Mouse (Mus musculus): ENCODE results near the gene Rnf115. TPM values are rescaled to one million over a fixed set of nuclear protein-coding genes. Genes with fewer than 3 reads are reported as not detected.

Gene Rnf115
- 30.7 and 36.5 TPM in 2 replicates for polyA plus RNA-seq (2015; fragmentation: Nextera tagmentation; extraction: Ambion mirVana)

GRCm38 (mm10) chr3:96727343-96727827, at the start of gene Rnf115, which contains the start of gene Polr3c:
Rnf115 (plus strand) TSS chr3:96727664.
Polr3c (minus strand) TSS chr3:96727628.

GRCm38 (mm10) chr3:96696198-96696765, 31.2 kb upstream of the Rnf115 start, which contains the start of gene Pias3:
Pias3 (plus strand) TSS chr3:96696384.

GRCm38 (mm10) chr3:96707903-96708683, 19.4 kb upstream of the Rnf115 start, which contains the start of gene Nudt17:
Nudt17 (minus strand) TSS chr3:96708562.

GRCm38 (mm10) chr3:96828984-96829383, 101.5 kb downstream of the Rnf115 start, which contains the start of the genes Pdzk1 and Cd160:
Pdzk1 (plus strand) TSS chr3:96829284.
Cd160 (minus strand) TSS chr3:96829351.

Other genes with a start within 250 kb of the Rnf115 start
- 0.08 TPM in 1 of 2 replicates, not detected in the other for gene Hfe2, start 202.5 kb upstream of the Rnf115 start, polyA plus RNA-seq (2015; fragmentation: Nextera tagmentation; extraction: Ambion mirVana)
- 163 and 201 TPM in 2 replicates for gene Txnip, start 169.7 kb upstream of the Rnf115 start, polyA plus RNA-seq (2015; fragmentation: Nextera tagmentation; extraction: Ambion mirVana)
- 0.48 and 0.51 TPM in 2 replicates for gene Gm16253, start 150.7 kb upstream of the Rnf115 start, polyA plus RNA-seq (2015; fragmentation: Nextera tagmentation; extraction: Ambion mirVana)
- 23.0 and 30.8 TPM in 2 replicates for gene Polr3gl, start 133.5 kb upstream of the Rnf115 start, polyA plus RNA-seq (2015; fragmentation: Nextera tagmentation; extraction: Ambion mirVana)
- 0.36 and 0.44 TPM in 2 replicates for gene Ankrd34a, start 131.0 kb upstream of the Rnf115 start, polyA plus RNA-seq (2015; fragmentation: Nextera tagmentation; extraction: Ambion mirVana)
- gene Lix1l, start 126.5 kb upstream of the Rnf115 start, polyA plus RNA-seq (2015; fragmentation: Nextera tagmentation; extraction: Ambion mirVana): 2.2 and 2.4 TPM in 2 replicates
- gene Rbm8a, start 97.7 kb upstream of the Rnf115 start, polyA plus RNA-seq (2015; fragmentation: Nextera tagmentation; extraction: Ambion mirVana): 106 and 114 TPM in 2 replicates
- gene Pex11b, start 92.3 kb upstream of the Rnf115 start, polyA plus RNA-seq (2015; fragmentation: Nextera tagmentation; extraction: Ambion mirVana): 25.6 and 26.8 TPM in 2 replicates
- 0.04 TPM in 2 replicates for gene Gm42957, start 92.2 kb upstream of the Rnf115 start, polyA plus RNA-seq (2015; fragmentation: Nextera tagmentation; extraction: Ambion mirVana)
- 0.18 and 0.36 TPM in 2 replicates for gene Itga10, start 82.1 kb upstream of the Rnf115 start, polyA plus RNA-seq (2015; fragmentation: Nextera tagmentation; extraction: Ambion mirVana)
- 0.40 and 0.49 TPM in 2 replicates for gene Ankrd35, start 57.5 kb upstream of the Rnf115 start, polyA plus RNA-seq (2015; fragmentation: Nextera tagmentation; extraction: Ambion mirVana)
- 13.2 and 18.1 TPM in 2 replicates for gene Pias3, start 31.3 kb upstream of the Rnf115 start, polyA plus RNA-seq (2015; fragmentation: Nextera tagmentation; extraction: Ambion mirVana)
- gene Nudt17, start 19.1 kb upstream of the Rnf115 start, polyA plus RNA-seq (2015; fragmentation: Nextera tagmentation; extraction: Ambion mirVana): 1.6 and 2.9 TPM in 2 replicates
- 21.1 and 22.0 TPM in 2 replicates for gene Polr3c, start within 50 bp of the Rnf115 start, polyA plus RNA-seq (2015; fragmentation: Nextera tagmentation; extraction: Ambion mirVana)
- gene Pdzk1, start 101.6 kb downstream of the Rnf115 start, polyA plus RNA-seq (2015; fragmentation: Nextera tagmentation; extraction: Ambion mirVana): not detected in 2 replicates
- gene Cd160, start 101.7 kb downstream of the Rnf115 start, polyA plus RNA-seq (2015; fragmentation: Nextera tagmentation; extraction: Ambion mirVana): 1.2 and 2.6 TPM in 2 replicates
- 2.9 and 3.7 TPM in 2 replicates for gene Gja5, start 177.0 kb downstream of the Rnf115 start, polyA plus RNA-seq (2015; fragmentation: Nextera tagmentation; extraction: Ambion mirVana)
- 19.4 and 20.3 TPM in 2 replicates for gene Gpr89, start 177.7 kb downstream of the Rnf115 start, polyA plus RNA-seq (2015; fragmentation: Nextera tagmentation; extraction: Ambion mirVana)
- not detected in 2 replicates for gene Gja8, start 198.4 kb downstream of the Rnf115 start, polyA plus RNA-seq (2015; fragmentation: Nextera tagmentation; extraction: Ambion mirVana)